Mouse (Mus musculus) erythroid progenitor cell, adult 5-6 weeks (primary cell): Measurements from ENCODE around the gene Kcnc1. TPM values are rescaled to one million over a fixed set of nuclear protein-coding genes. Genes with fewer than 3 reads are reported as not detected.

Experiments used
- ATAC-seq: replicated peaks from 2 replicates; pipeline ENCODE4 v1.8.0; 2016; ENCODE audit warnings: moderate number of reproducible peaks, mild to moderate bottlenecking, moderate TSS enrichment, inconsistent platforms; ENCODE audit not compliant: poor library complexity, low FRiP score, severe bottlenecking
- total RNA-seq, 2 experiments: library from RNA; stranded (forward) in 1 of 2; stranded (reverse) in 1 of 2; fragments of 150-400 nt in 1 of 2; fragments of 186-747, 209-891 nt in 1 of 2; gene quantifications; 2 replicates each; pipeline versions ENCODE4 v1.2.3 to v1.2.4; 2015 to 2017; ENCODE audit warnings: low replicate concordance in 2 of 2

Kcnc1 gene
- 5.0 TPM in 1 of 2 replicates, not detected in the other for total RNA-seq (2015; ENCODE audit: low replicate concordance)
- total RNA-seq (2017; ENCODE audit: low replicate concordance), result 0.13 TPM in 1 of 2 replicates, not detected in the other

- no peak for ATAC-seq
These were observed at the start of gene Kcnc1 for GRCm38 (mm10) chr7:46396231-46396927. Gene Kcnc1 (plus strand): TSS chr7:46396497.

- ATAC-seq, result no peak
These were observed 48.6 kb upstream of the Kcnc1 start for GRCm38 (mm10) chr7:46347692-46348091.

DNA sequence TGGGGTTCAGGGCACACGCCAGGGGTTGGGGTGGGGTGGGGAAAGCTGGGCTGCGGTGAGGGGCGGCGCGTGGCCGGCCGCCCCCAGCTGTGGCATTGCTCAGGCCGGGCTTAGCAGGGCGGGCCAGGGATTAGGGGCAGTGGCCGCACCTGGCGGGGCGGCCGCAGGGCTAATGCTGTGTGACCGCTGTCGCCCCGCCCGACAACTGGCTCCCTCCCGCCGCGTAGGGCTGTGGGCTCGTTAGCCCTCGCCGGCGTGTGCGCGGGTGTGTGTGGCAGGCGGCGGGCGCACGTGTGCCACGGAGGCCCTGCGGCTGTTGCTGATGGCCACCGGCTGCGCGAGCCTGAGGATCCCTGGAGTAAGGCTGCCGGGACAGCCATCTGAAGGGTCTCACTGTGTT lies 47.5 kb upstream of the Kcnc1 start:
- ATAC-seq, result no peak

DNA sequence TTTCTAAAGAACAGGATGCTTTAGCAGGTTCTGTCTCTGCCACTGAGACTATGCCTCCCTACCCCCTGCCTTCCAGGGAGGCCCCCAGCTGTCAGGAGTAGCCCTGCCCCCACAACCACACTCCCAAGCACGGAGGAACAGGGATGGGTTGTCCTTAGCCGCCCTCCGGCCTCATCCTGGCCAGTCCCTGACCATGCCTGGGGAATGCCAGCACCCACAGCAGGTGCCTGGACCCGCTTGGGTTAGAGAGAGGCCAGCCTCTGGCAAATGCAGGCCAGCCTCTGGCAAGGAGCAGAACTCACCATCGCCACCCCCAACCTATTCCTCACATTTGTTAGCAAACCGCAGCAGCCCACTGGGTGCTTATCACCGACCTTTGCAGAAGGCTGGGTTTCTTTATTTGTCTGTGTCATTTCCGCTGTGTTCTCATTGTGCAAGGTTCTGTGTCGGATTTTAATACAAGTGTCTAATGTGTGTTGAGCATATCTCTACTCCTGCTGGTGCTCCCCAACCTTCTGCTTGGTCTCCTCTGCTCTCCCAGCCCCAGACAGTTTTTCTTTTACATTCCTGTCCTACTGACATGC lies 46.1 kb upstream of the Kcnc1 start:
- ATAC-seq, result no peak

GRCm38 (mm10) chr7:46352748-46353147 lies 43.5 kb upstream of the Kcnc1 start:
- ATAC-seq, result no peak

DNA sequence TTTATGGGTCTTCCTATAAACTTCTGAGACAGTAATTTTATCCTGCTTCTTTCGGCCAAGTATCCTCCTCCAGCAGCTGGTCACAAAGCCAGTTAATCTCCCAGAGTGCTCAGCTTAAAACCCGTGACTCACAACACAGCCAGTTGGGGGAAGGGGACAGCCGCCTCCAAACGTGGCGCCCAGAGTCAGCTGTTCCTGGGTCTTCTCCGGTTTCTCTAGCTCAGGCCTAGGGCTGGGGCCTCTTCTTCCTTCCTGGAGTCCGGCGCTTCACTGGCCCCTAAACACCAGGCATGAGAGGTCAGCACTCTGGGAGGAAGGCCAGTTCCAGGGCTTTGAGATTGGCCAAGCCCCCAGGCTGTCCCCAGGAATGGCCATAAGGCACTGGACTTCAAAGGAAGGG lies 43.1 kb upstream of the Kcnc1 start:
- ATAC-seq, result no peak

GRCm38 (mm10) chr7:46353875-46354274 lies 42.4 kb upstream of the Kcnc1 start:
- no peak for ATAC-seq

DNA sequence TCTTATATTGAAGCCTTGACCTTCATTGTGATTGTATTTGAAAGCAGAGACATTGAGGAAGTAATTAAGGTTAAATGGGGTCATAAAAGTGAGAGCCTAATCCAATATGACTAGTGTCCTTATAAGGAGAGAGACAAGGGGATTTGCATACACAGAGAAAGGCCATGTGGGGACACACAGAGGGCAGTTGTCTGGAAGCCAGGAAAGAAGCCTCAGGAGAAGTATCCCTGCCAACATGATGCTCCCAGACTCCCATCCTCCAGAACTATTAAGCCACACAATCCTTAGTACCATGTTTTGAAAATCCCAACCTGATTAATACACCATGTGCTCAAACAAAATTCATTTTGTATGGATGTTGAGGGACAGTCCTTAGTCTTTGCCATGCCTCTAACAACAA lies 34.5 kb upstream of the Kcnc1 start:
- no peak for ATAC-seq

- ATAC-seq, result no peak
These were observed 32.1 kb upstream of the Kcnc1 start for GRCm38 (mm10) chr7:46364154-46364553.

DNA sequence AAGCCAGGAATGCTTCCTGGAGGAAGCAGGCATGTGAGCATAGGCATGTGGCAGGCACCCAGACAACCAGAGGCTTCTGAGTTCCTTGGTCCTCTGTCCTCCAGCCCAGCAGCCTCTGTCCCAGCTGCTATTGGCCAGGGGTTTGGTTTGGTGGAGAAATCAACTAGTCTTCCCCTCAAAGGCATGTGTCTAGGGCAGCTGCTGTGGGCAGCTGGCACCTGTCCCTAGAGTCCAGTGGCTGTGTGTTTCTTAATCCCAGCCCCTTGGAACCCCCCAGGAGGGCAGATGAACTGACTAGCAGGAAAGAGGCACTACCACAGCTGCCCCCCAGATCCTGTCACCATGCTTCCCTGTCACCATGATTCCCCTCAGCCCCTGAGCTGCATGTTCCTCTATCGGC lies 30.5 kb upstream of the Kcnc1 start:
- ATAC-seq, result no peak

DNA sequence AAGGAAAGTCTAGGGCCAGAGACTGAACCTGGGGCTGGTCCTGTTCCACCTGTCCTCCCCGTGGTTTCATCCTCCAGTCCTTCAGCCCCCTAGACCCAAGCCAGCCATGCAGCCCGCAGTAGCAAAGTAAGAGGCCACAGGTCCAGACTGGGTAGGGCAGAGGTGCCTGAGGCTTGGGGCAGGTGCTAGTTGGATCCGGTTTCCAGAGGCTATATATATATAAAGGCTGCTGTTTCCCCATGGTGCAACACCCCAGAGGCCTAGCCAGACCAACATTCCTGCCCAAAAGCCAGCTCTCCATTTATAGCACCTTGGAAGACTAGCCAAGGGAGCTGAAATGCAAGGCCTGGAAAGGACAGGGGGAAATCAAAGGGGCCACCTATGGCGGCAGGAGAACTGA lies 25.2 kb upstream of the Kcnc1 start:
- no peak for ATAC-seq

- ATAC-seq, result no peak
These were observed 19.9 kb upstream of the Kcnc1 start, which contains the start of gene Myod1 for GRCm38 (mm10) chr7:46376172-46377007. Gene Myod1 (plus strand): TSS chr7:46376474.

- no peak for ATAC-seq
These were observed 19.3 kb upstream of the Kcnc1 start for GRCm38 (mm10) chr7:46377008-46377346.

- ATAC-seq, result no peak
These were observed 18.2 kb upstream of the Kcnc1 start for GRCm38 (mm10) chr7:46378123-46378522.

DNA sequence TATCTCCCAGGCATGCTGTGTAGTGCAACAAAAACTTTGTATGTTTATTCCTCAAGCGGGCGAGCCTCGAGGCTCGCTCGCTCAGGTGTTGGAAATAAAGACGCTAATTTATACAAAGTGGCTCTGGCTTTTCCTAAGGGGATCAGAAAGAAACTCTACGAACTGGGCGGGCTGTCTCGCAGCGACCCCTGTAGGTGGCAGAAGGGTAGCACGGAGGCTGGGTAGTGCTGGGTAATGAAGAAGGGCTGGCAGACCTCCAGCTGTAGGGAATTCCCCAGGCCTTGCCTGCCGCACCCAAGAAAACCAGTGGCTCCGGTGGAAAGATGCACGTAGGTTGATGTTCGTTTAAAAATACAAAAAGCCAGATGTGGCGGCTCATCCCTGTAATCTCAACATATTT lies 17.3 kb upstream of the Kcnc1 start:
- no peak for ATAC-seq

DNA sequence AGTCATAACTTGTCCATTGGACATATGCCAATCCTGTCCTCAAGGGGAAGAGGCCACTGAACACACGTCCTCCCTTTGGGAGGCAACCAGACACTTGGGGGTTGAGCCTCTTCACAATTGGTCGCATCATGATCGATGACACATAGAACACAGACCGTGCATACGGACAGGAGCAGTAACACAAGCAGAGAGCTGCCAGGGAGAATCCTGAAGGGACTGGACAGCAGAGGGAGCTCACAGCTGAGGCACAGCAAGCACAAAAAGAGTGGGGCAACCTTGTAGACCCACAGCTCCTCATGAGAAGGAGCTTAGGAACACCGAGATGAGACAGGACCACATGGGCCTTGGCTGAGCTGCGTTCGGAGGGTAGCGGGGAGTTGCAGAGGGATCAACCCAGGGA lies 15.7 kb upstream of the Kcnc1 start:
- ATAC-seq, result no peak

DNA sequence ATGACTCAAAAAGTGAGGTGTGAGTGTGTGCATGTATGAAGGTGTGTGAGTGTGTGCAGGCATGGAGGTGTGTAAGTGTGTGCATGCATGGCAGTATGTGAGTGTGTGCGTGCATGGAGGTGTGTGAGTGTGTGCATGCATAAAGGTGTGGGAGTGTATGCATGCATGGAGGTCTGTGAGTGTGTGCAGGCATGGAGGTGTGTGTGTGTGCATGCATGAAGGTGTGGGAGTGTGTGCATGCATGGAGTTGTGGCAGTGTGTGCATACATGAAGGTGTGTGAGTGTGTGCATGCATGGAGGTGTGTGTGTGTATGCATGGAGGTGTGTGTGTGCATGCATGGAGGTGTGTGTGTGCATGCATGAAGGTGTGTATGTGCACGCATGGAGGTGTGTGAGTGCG lies 8.9 kb upstream of the Kcnc1 start:
- no peak for ATAC-seq

- ATAC-seq, result no peak
These were observed 6.7 kb upstream of the Kcnc1 start for GRCm38 (mm10) chr7:46389456-46390085.

DNA sequence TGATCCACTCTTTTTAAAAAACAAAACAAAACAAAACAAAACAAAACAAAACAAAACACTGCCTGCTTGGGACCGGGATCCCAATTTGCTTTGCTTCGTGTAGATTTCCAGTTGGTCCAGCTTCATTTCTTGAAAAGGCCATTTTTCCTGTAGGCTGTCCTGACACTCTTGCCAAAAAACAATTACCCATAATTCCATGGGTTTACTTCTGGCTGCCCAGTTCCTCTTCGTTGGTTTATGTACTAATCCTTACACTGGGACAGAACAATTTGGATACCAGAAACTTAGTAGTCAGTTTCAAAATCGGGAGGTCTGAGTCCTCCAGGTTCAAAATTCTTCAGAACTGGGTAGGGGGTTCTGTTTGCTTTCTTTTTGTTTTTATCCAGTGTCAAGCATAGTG lies 6.1 kb upstream of the Kcnc1 start:
- ATAC-seq, result no peak

DNA sequence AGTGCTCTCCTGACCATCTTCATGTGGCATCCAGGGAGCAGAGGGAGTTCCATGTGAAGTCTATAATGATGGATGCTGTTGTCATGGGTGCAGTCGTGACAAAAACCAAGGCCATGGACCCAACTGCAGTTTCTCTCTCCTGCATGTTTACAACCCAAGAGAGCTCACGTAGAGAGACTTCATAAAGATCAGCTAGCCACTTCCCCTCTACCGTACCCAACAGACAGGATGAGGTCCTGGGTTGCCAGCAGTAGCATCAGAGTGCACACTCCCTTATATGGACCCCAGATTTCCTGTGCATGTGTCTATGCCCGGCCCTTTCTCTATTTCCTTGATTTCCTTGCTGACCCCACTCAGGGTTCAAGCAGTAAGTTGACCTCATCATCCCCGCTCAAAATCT lies 4.6 kb upstream of the Kcnc1 start:
- no peak for ATAC-seq
